Mouse (Mus musculus) liver, embryonic 12.5 days (tissue): Measurements from ENCODE around the gene Il17d. TPM values are rescaled to one million over a fixed set of nuclear protein-coding genes. Genes with fewer than 3 reads are reported as not detected.
A peak's percentile ranks its signal among the peaks of the same experiment; 100 is the strongest.

Experiments
- ATAC-seq: fragments of 200-750 bp; cut with Nextera tagmentation; 2 replicates; pipeline ENCODE4 v1.8.0; 2017; ENCODE audit warnings: moderate number of reproducible peaks, mild to moderate bottlenecking, moderate library complexity
- H3K27ac ChIP-seq: fragments of 300-500 bp; sonication (generic); 2 replicates; pipeline ENCODE4 v1.5.1; 2016; ENCODE audit warnings: mild to moderate bottlenecking
- H3K27me3 ChIP-seq: fragments of 300-500 bp; sonication (generic); replicated peaks from 2 replicates; pipeline ENCODE4 v1.6.1; 2016; ENCODE audit warnings: mild to moderate bottlenecking, moderate library complexity
- H3K36me3 ChIP-seq: fragments of 300-500 bp; sonication (generic); 2 replicates; pipeline ENCODE4 v1.6.1; 2016; ENCODE audit warnings: mild to moderate bottlenecking, moderate library complexity
- H3K4me1 ChIP-seq: fragments of 300-500 bp; sonication (generic); 2 replicates; pipeline ENCODE4 v1.6.1; 2016
- H3K4me2 ChIP-seq: fragments of 300-500 bp; sonication (generic); 2 replicates; pipeline ENCODE4 v1.6.1; 2016; ENCODE audit warnings: mild to moderate bottlenecking, moderate library complexity
- H3K4me3 ChIP-seq: fragments of 300-500 bp; sonication (generic); 2 replicates; pipeline ENCODE4 v1.5.1; 2016; ENCODE audit warnings: mild to moderate bottlenecking, moderate library complexity
- H3K9ac ChIP-seq: fragments of 300-500 bp; sonication (generic); 2 replicates; pipeline ENCODE4 v1.6.1; 2016; ENCODE audit warnings: mild to moderate bottlenecking, moderate library complexity
- H3K9me3 ChIP-seq: fragments of 300-500 bp; sonication (generic); replicated peaks from 2 replicates; pipeline ENCODE4 v1.6.1; 2016; ENCODE audit warnings: mild to moderate bottlenecking, moderate library complexity
- WGBS: fragments of 180-500 bp; shearing (Covaris S2); methylation state at CpG from one replicate; pipeline ENCODE4 v1.1.7; 2016; ENCODE audit not compliant: insufficient replicate concordance; 5-methylcytosine and 5-hydroxymethylcytosine counted together
- polyA plus RNA-seq: library from polyadenylated mRNA; unstranded; fragments of >200 nt; fragmentation: Nextera tagmentation; extraction: Ambion mirVana; gene quantifications from 2 replicates; pipeline ENCODE4 v1.2.1, GENCODE M21; 2016

The Il17d gene
- polyA plus RNA-seq, 1 experiment from 2014 or later, result 0.68 TPM

- no peaks in the 10 kb centered on the region for H3K9me3 ChIP-seq
- no peaks in the 10 kb centered on the region for H3K36me3 ChIP-seq
- H3K4me2 ChIP-seq, result 0 out of 2 replicates have a peak overlapping the region, but pooled peaks have one; percentile 15
- peaks cover 66% of the 10 kb centered on the region for H3K27me3 ChIP-seq
- H3K4me1 ChIP-seq, result peaks cover 12% of the 10 kb centered on the region; the same call in 1 of the 2 replicates
- no peak for ATAC-seq
- no peak overlapping the region for H3K4me3 ChIP-seq
- H3K27ac ChIP-seq, result no peak overlapping the region
- 29% methylated on average over 16 of the region's 16 CpGs for WGBS
- no peak overlapping the region for H3K9ac ChIP-seq
These were observed 12.9 kb downstream of the Il17d start for GRCm38 (mm10) chr14:57537261-57538015.

- Histone ChIP-seq H3K4me1 (peaks cover 23% of the 10 kb centered on the region), H3K9me3 (no peaks in the 10 kb centered on the region), H3K9ac (no peak overlapping the region), H3K27me3 (peaks cover 52% of the 10 kb centered on the region), H3K4me2 (no peak overlapping the region), H3K27ac (no peak overlapping the region), H3K4me3 (no peak overlapping the region), H3K36me3 (no peaks in the 10 kb centered on the region)
- 74% methylated on average over 11 of the region's 11 CpGs for WGBS
- no peak for ATAC-seq
These were observed 16.1 kb downstream of the Il17d start for GRCm38 (mm10) chr14:57540683-57541082.

GRCm38 (mm10) chr14:57542231-57542630 lies 17.7 kb downstream of the Il17d start:
- H3K4me2 ChIP-seq, result peak overlapping the region; percentile 48
- no peaks in the 10 kb centered on the region for H3K9me3 ChIP-seq
- WGBS, result 50% methylated on average over 34 of the region's 34 CpGs
- no peaks in the 10 kb centered on the region for H3K36me3 ChIP-seq
- H3K4me1 ChIP-seq, result peaks cover 34% of the 10 kb centered on the region
- no peak; the same call in 1 of the 2 replicates for ATAC-seq
- H3K4me3 ChIP-seq, result 0 out of 2 replicates have a peak overlapping the region, but pooled peaks have one; percentile 14
- no peak overlapping the region for H3K9ac ChIP-seq
- H3K27ac ChIP-seq, result no peak overlapping the region
- peaks cover 44% of the 10 kb centered on the region for H3K27me3 ChIP-seq

GRCm38 (mm10) chr14:57543420-57544039 lies 19.0 kb downstream of the Il17d start:
- Histone ChIP-seq H3K9me3 (no peaks in the 10 kb centered on the region), H3K27me3 (peaks cover 31% of the 10 kb centered on the region), H3K27ac (no peak overlapping the region), H3K4me2 (0 out of 2 replicates have a peak overlapping the region, but pooled peaks have one; percentile 3), H3K9ac (no peak overlapping the region), H3K36me3 (no peaks in the 10 kb centered on the region), H3K4me3 (no peak overlapping the region), H3K4me1 (peaks cover 27% of the 10 kb centered on the region)
- WGBS, result 46% methylated on average over 13 of the region's 13 CpGs
- ATAC-seq, result no peak

DNA sequence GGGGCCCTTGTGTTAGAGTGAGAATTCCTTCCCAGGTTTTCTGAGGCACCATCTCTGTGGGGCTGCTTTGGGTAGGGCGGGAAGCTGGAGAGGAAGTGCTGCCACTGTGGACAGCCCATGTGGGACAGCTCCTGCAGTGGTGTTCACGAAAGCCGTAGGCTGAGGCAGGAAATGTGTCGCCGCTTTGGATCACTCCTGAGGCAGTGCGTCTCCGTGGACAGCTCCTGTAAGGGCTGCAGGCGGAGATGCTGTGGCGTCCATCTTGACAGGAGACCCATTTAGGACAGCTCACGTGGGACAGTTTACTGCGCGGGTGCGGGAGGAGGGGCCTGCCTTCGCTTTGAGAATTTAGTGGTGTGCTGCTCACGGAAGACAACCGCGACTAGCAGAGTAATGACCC lies 20.9 kb downstream of the Il17d start:
- no peak for ATAC-seq
- WGBS, result 73% methylated on average over 17 of the region's 17 CpGs
- peaks cover 11% of the 10 kb centered on the region; the same call in 1 of the 2 replicates for H3K36me3 ChIP-seq
- no peak overlapping the region for H3K4me3 ChIP-seq
- no peak overlapping the region for H3K9ac ChIP-seq
- peaks cover 24% of the 10 kb centered on the region for H3K27me3 ChIP-seq
- H3K4me1 ChIP-seq, result peaks cover 27% of the 10 kb centered on the region
- H3K27ac ChIP-seq, result no peak overlapping the region
- no peaks in the 10 kb centered on the region for H3K9me3 ChIP-seq
- no peak overlapping the region for H3K4me2 ChIP-seq

DNA sequence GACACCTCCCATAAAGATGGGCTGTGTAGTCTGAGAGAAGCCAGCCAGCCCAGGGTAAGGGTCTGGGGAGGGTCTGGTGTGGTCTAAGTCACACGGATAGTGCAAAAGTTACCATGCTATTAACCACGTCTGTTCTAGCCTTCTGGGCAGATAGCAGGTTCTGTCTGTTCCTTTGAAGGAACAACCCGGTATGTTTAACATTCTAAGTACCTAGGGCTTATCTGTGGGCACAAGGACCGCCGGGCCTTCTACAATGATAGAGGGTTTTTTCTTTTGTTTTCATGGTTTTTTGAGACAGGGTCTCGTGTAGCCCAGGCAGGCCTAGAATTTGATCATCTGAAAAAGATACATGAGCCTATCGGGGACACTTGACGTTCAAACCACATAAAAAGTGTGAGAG lies 21.6 kb downstream of the Il17d start:
- no peak overlapping the region for H3K27ac ChIP-seq
- 39% methylated on average over 8 of the region's 8 CpGs for WGBS

DNA sequence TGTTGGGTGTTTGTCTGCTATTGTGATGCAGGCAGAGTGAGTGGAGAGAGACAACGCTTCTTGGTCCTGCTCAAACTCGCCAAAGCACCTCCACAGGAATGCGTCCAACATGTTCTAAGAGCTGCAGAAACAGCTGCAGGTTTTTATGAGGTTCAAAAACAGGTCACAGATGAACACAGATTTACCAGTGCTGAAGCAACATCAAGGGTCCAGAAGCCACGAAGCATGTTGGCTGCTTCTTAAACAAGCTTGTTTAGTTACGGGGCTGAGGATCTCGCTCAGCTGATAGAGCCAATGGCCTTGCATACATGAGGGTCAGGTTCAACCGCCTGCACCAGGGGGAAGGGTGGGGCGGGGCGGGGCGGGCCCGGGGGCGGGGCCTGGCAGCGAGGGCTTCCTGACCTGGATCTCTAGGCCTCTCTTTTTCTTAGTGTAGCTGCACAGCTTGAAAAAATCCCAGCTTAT lies 22.0 kb downstream of the Il17d start:
- H3K36me3 ChIP-seq, result peaks cover 11% of the 10 kb centered on the region; the same call in 1 of the 2 replicates
- H3K4me2 ChIP-seq, result peak overlapping the region; percentile 26
- H3K9me3 ChIP-seq, result no peaks in the 10 kb centered on the region
- peaks cover 27% of the 10 kb centered on the region for H3K4me1 ChIP-seq
- H3K27ac ChIP-seq, result no peak overlapping the region
- WGBS, result 20% methylated on average over 13 of the region's 13 CpGs
- H3K4me3 ChIP-seq, result no peak overlapping the region
- peaks cover 14% of the 10 kb centered on the region for H3K27me3 ChIP-seq
- no peak overlapping the region for H3K9ac ChIP-seq
- peak; percentile 62; the same call in 1 of the 2 replicates for ATAC-seq

More for the DNA sequence above, 21.6 kb downstream of the Il17d start:
- Histone ChIP-seq H3K4me3 (no peak overlapping the region), H3K9me3 (no peaks in the 10 kb centered on the region), H3K27me3 (peaks cover 18% of the 10 kb centered on the region), H3K36me3 (peaks cover 11% of the 10 kb centered on the region; the same call in 1 of the 2 replicates), H3K4me1 (peaks cover 27% of the 10 kb centered on the region), H3K4me2 (peak overlapping the region; percentile 26; the same call in 1 of the 2 replicates), H3K9ac (no peak overlapping the region)
- ATAC-seq, result no peak

DNA sequence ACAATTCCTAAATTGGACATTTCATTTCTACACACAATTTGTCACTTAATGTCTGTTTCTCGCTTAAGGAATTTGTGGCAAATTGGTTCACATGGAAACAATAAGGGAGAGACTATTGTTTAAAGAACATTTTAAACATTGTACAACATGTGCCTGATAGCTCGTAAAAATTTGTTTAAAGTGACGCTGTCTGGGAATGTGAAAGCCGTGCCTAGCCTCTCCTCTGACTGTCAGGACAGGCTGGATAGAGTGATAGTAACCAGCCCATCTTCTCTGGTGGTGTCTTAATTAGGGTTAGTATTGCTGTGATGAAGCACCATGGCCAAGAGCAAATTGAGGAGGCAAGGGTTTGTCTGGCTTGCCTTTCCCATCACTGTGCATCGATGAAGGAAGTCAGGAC lies 22.5 kb downstream of the Il17d start:
- no peak for ATAC-seq
- Histone ChIP-seq H3K9ac (no peak overlapping the region), H3K4me2 (no peak overlapping the region), H3K27me3 (peaks cover 9% of the 10 kb centered on the region), H3K9me3 (no peaks in the 10 kb centered on the region), H3K4me3 (no peak overlapping the region), H3K4me1 (peaks cover 27% of the 10 kb centered on the region), H3K36me3 (peaks cover 11% of the 10 kb centered on the region; the same call in 1 of the 2 replicates), H3K27ac (no peak overlapping the region)
- WGBS, result 71% methylated on average over 5 of the region's 5 CpGs

GRCm38 (mm10) chr14:57552945-57553344 lies 28.4 kb downstream of the Il17d start:
- H3K4me2 ChIP-seq, result no peak overlapping the region
- H3K27ac ChIP-seq, result no peak overlapping the region
- no peak overlapping the region for H3K9ac ChIP-seq
- H3K36me3 ChIP-seq, result peaks cover 11% of the 10 kb centered on the region
- H3K4me3 ChIP-seq, result no peak overlapping the region
- no peak for ATAC-seq
- H3K9me3 ChIP-seq, result no peaks in the 10 kb centered on the region
- no peaks in the 10 kb centered on the region for H3K4me1 ChIP-seq
- no peaks in the 10 kb centered on the region for H3K27me3 ChIP-seq

DNA sequence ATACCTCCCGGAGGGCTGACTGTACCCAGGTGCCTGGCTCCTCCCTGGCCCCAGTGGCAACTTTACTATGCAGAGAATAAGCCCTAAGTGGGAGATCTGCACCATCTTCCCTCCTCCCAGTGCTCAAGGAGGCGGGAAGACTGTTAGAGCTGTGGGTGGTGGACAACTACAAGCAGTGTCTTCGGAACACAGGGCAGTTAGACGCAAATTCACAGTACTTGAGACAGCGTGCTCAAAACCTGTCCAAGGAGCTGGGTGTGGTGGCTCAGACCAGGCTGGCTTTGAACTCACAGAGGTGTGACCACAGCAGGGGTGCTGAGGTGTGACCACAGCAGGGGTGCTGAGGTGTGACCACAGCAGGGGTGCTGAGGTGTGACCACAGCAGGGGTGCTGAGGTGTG lies 29.9 kb downstream of the Il17d start:
- 82% methylated on average over 5 of the region's 5 CpGs for WGBS
- no peaks in the 10 kb centered on the region for H3K4me1 ChIP-seq
- H3K27ac ChIP-seq, result no peak overlapping the region
- H3K27me3 ChIP-seq, result no peaks in the 10 kb centered on the region
- no peak overlapping the region for H3K4me2 ChIP-seq
- ATAC-seq, result no peak
- H3K36me3 ChIP-seq, result peaks cover 7% of the 10 kb centered on the region
- no peaks in the 10 kb centered on the region for H3K9me3 ChIP-seq
- no peak overlapping the region for H3K9ac ChIP-seq
- no peak overlapping the region for H3K4me3 ChIP-seq

DNA sequence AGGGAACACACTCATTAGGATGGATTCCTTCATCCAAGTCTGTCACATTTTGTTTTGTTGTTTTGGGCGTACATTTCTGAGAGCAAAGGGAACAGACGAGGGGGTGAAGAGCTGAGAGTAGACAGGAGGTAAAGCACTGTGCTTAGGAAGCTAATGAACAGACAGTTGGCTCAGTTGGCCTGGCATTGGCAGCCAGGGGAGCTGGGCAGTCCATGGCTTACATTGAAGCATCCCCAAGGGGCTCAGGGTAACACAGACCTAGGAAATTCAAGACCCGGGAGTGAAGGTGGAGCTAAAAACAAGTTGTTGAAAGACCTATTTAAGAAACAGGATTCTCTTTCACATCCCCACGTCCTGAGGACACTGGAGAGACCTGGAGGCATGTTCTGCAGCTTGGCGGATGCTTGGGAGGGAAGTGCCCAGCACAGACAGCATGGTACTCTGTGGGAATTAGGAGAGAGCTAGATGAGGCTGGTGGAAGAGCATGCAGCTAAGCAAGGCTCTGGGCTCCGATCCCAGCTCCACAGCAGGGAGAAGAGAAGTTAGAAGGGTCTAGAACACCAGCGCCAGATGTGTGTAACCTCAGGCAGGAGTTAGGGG lies 31.0 kb downstream of the Il17d start:
- no peak overlapping the region for H3K27ac ChIP-seq
- H3K27me3 ChIP-seq, result no peaks in the 10 kb centered on the region
- H3K4me1 ChIP-seq, result no peaks in the 10 kb centered on the region
- no peaks in the 10 kb centered on the region; the same call in 1 of the 2 replicates for H3K36me3 ChIP-seq
- no peak overlapping the region for H3K4me3 ChIP-seq
- no peak for ATAC-seq
- H3K4me2 ChIP-seq, result no peak overlapping the region
- 72% methylated on average over 7 of the region's 7 CpGs for WGBS
- H3K9me3 ChIP-seq, result no peaks in the 10 kb centered on the region
- no peak overlapping the region for H3K9ac ChIP-seq

DNA sequence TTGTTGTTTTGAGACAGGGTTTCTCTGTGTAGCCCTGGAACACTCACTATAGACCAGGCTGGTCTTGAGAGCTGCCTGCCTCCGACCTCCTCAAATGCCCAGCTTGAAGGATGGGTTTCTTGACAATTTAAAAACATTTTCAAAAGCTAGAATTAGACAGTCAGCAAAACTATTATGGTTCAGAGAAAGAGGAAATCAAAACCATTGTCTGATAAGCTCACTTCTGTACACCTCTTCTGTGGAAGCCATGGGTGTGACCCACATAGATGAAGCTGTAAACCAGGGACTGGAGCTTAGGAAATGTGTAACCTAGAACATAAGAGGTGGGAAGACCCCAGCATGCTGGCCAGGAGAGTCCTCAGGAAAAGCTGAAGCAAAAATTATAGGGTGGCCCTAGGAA lies 32.3 kb downstream of the Il17d start:
- no peak for ATAC-seq
- Histone ChIP-seq H3K9me3 (no peaks in the 10 kb centered on the region), H3K36me3 (no peaks in the 10 kb centered on the region; the same call in 1 of the 2 replicates), H3K4me3 (no peak overlapping the region), H3K4me1 (no peaks in the 10 kb centered on the region), H3K27ac (no peak overlapping the region), H3K27me3 (no peaks in the 10 kb centered on the region), H3K9ac (no peak overlapping the region), H3K4me2 (no peak overlapping the region)
- WGBS, result 78% methylated on average over 1 of the region's 1 CpGs
